ENCODE assay signal across 1 mouse cellular context in the genomic region with DNA sequence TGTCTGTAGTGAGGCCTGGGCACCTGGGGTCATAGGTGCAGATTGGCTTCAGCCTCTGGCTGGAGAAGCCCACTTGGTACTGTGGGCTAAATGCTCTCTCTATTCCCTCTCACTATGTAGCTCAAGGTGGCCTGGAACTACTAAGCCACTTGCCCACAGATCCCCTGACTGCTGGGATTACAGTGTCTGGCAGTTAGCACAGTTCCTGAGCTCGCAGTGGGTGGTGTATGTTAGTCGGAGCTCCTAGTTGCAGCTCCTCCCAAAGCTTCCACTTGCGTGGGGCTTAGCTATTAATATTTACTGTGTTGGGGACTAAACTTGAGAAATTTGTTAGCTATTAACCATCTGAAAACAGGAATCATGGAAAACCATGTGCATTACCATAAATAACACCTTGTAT.
TF ChIP-seq lines count a peak whose summit lies in the region.

No protein-coding gene starts in this region.

TF ChIP-seq in CH12.LX, 34 proteins besides CTCF, POLR2A, EP300 and RAD21:
- TF ChIP-seq JUN (IDR thresholded peaks at IDR 0.05; ENCODE audit: insufficient read depth, low read depth, low read length) (no peak), JUND (conservative IDR thresholded peaks at IDR 0.05; ENCODE audit: low read depth, low read length) (no peak), HCFC1 (IDR thresholded peaks at IDR 0.05; ENCODE audit: low read depth, low read length) (no peak), MAFK (IDR thresholded peaks at IDR 0.05; ENCODE audit: insufficient replicate concordance, low read length) (no peak), ZC3H11A (IDR thresholded peaks at IDR 0.05; ENCODE audit: low read depth, low read length) (no peak), GABPA (IDR thresholded peaks at IDR 0.05; ENCODE audit: insufficient replicate concordance, low read depth, low read length) (no peak), PAX5 (IDR thresholded peaks at IDR 0.05; ENCODE audit: low read length) (no peak), POLR2AphosphoS2 (IDR thresholded peaks at IDR 0.05; ENCODE audit: low read depth, low read length) (no peak), ETS1 (conservative IDR thresholded peaks at IDR 0.05; ENCODE audit: low read depth, low read length) (no peak), NELFE (IDR thresholded peaks at IDR 0.05; ENCODE audit: low read depth, low read length) (no peak), E2F4 (IDR thresholded peaks at IDR 0.05; ENCODE audit: insufficient replicate concordance, low read depth, low read length) (no peak), SMC3 (IDR thresholded peaks at IDR 0.05; ENCODE audit: low read depth, low read length) (no peak), ZKSCAN1 (IDR thresholded peaks at IDR 0.05; ENCODE audit: borderline replicate concordance, low read depth, low read length) (no peak), BHLHE40 (IDR thresholded peaks at IDR 0.05; ENCODE audit: low read depth, low read length) (no peak), ZMIZ1 (IDR thresholded peaks at IDR 0.05; ENCODE audit: low read depth, low read length) (no peak), CHD1 (IDR thresholded peaks at IDR 0.05; ENCODE audit: low read depth, low read length) (no peak), SIN3A (IDR thresholded peaks at IDR 0.05; ENCODE audit: low read length) (no peak), MAZ (IDR thresholded peaks at IDR 0.05; ENCODE audit: low read depth, low read length) (no peak), NRF1 (IDR thresholded peaks at IDR 0.05; ENCODE audit: low read depth, low read length) (no peak), ZNF384 (IDR thresholded peaks at IDR 0.05; ENCODE audit: low read depth, low read length) (no peak)
